Comparison of ENCODE assay signal across 9 mouse cellular contexts in genomic region chr13:112754871-112755270, GRCm38 (mm10). TPM values are rescaled to one million over a fixed set of nuclear protein-coding genes. Genes with fewer than 3 reads are reported as not detected.
DNase-seq lines count a peak whose midpoint lies in the region; ATAC-seq and TF ChIP-seq lines count a peak whose summit lies in the region.
"Had no signal": no experiment of that assay in that cellular context is flagged by ENCODE, and none has a peak within 500 bp of the region (broad histone marks: within the 10 kb centered on the region; RNA-seq: fewer than 3 reads in every experiment).

No protein-coding gene starts in this region.

- no peaks in the 10 kb centered on the region for H3K36me3 ChIP-seq in midbrain, postnatal 0 days (ENCODE audit: insufficient read depth, low read length)
- no peaks in the 10 kb centered on the region for H3K36me3 ChIP-seq in midbrain, embryonic 14.5 days (ENCODE audit: control insufficient read depth, insufficient read depth, low read length)
- H3K36me3 ChIP-seq in intestine, embryonic 14.5 days (ENCODE audit: control insufficient read depth, insufficient read depth, low read length) = no peaks in the 10 kb centered on the region

- 45% methylated on average over 4 of the region's 4 CpGs for WGBS in midbrain, postnatal 0 days
- 42% methylated on average over 4 of the region's 4 CpGs for WGBS in midbrain, embryonic 14.5 days
- WGBS in intestine, embryonic 14.5 days = 31% methylated on average over 4 of the region's 4 CpGs

- no peaks in the 10 kb centered on the region for H3K4me1 ChIP-seq in midbrain, postnatal 0 days (ENCODE audit: insufficient read depth, low read length)
- peaks cover 6% of the 10 kb centered on the region; the same call in 1 of the 2 replicates for H3K4me1 ChIP-seq in midbrain, embryonic 14.5 days (ENCODE audit: control insufficient read depth, insufficient read depth, low read length)
- H3K4me1 ChIP-seq in intestine, embryonic 14.5 days (replicated peaks; ENCODE audit: control insufficient read depth, insufficient read depth, low read length) = peaks cover 70% of the 10 kb centered on the region

- no peak for TF ChIP-seq CTCF in midbrain, postnatal 0 days (IDR thresholded peaks at IDR 0.05)

- ATAC-seq in midbrain, postnatal 0 days (ENCODE audit: low FRiP score) = no peak; the same call in 1 of the 2 replicates
- no peak for ATAC-seq in midbrain, embryonic 14.5 days (ENCODE audit: low FRiP score, low TSS enrichment)
- no peak for ATAC-seq in intestine, embryonic 14.5 days (replicated peaks; ENCODE audit: low FRiP score, low TSS enrichment, low read depth)
- ATAC-seq in activated CD4-positive, CD25-positive, alpha-beta regulatory T cell, adult 4 months = no peak

- H3K27ac ChIP-seq in midbrain, postnatal 0 days (ENCODE audit: low read depth, low read length) = no peak overlapping the region
- H3K27ac ChIP-seq in midbrain, embryonic 14.5 days (replicated peaks; ENCODE audit: low read depth, low read length) = no peak overlapping the region
- H3K27ac ChIP-seq in intestine, embryonic 14.5 days (ENCODE audit: low read depth) = peak overlapping the region; percentile 90

- no peak overlapping the region for H3K4me2 ChIP-seq in midbrain, postnatal 0 days (ENCODE audit: low read depth, low read length, poor library complexity, severe bottlenecking)
- no peak overlapping the region for H3K4me2 ChIP-seq in midbrain, embryonic 14.5 days (ENCODE audit: low read length)
- no peak overlapping the region for H3K4me2 ChIP-seq in intestine, embryonic 14.5 days (ENCODE audit: low read length)

- H3K9ac ChIP-seq in midbrain, postnatal 0 days (replicated peaks; ENCODE audit: low read length, poor library complexity, severe bottlenecking) = no peak overlapping the region
- H3K9ac ChIP-seq in midbrain, embryonic 14.5 days (replicated peaks; ENCODE audit: low read length) = no peak overlapping the region
- no peak overlapping the region for H3K9ac ChIP-seq in intestine, embryonic 14.5 days (ENCODE audit: low read length)

- H3K4me3 ChIP-seq in midbrain, postnatal 0 days (ENCODE audit: low read depth, low read length) = no peak overlapping the region
- H3K4me3 ChIP-seq in midbrain, embryonic 14.5 days (replicated peaks; ENCODE audit: low read depth, low read length) = no peak overlapping the region
- no peak overlapping the region for H3K4me3 ChIP-seq in intestine, embryonic 14.5 days (ENCODE audit: low read depth, low read length)

- H3K9me3 ChIP-seq in midbrain, postnatal 0 days (ENCODE audit: low read length) = no peaks in the 10 kb centered on the region
- no peaks in the 10 kb centered on the region for H3K9me3 ChIP-seq in midbrain, embryonic 14.5 days (ENCODE audit: control insufficient read depth, low read length)
- no peaks in the 10 kb centered on the region for H3K9me3 ChIP-seq in intestine, embryonic 14.5 days (ENCODE audit: control insufficient read depth, low read length)

- peak; percentile 94 for DNase-seq in heart, adult 11 months
- DNase-seq in heart, adult 9 months (ENCODE audit: low spot score in 2 of 2) = no peak
- peak; percentile 37 for DNase-seq in midbrain, postnatal 0 days (ENCODE audit: low spot score)
- DNase-seq in midbrain, embryonic 14.5 days = no peak
- DNase-seq in intestine, embryonic 14.5 days (ENCODE audit: low spot score) = no peak
- no peak for DNase-seq in thymus, postnatal 25 days
- DNase-seq in layer of hippocampus, postnatal 10 days (ENCODE audit: low spot score in 2 of 2) = no peak
- DNase-seq: liver had no signal

- no peaks in the 10 kb centered on the region for H3K27me3 ChIP-seq in midbrain, postnatal 0 days (ENCODE audit: insufficient read depth, low read length)
- H3K27me3 ChIP-seq in midbrain, embryonic 14.5 days (ENCODE audit: control insufficient read depth, insufficient read depth, low read length) = no peaks in the 10 kb centered on the region
- no peaks in the 10 kb centered on the region for H3K27me3 ChIP-seq in intestine, embryonic 14.5 days (replicated peaks; ENCODE audit: control insufficient read depth, insufficient read depth, low read length)

RNA-seq across cellular contexts. Expression of gene Plpp1, which starts 45.7 kb away (rescaled TPM):
- 59.7 and 59.9 TPM in 2 replicates for total RNA-seq in midbrain, postnatal 0 days (2014; rRNA removed)
- 87.2 and 91.0 TPM in 2 replicates for polyA plus RNA-seq in midbrain, postnatal 0 days (2015; fragmentation: Nextera tagmentation; extraction: Ambion mirVana)
- polyA plus RNA-seq in midbrain, embryonic 14.5 days (2014; fragmentation: Nextera tagmentation; extraction: Ambion mirVana) = 48.3 and 57.7 TPM in 2 replicates
- 77.6 and 83.4 TPM in 2 replicates for polyA plus RNA-seq in intestine, embryonic 14.5 days (2014; fragmentation: Nextera tagmentation; extraction: Ambion mirVana)
- total RNA-seq in layer of hippocampus, postnatal 10 days (2021) = 10 to 100 TPM; 35.2 to 35.5 TPM
- polyA plus RNA-seq in activated CD4-positive, CD25-positive, alpha-beta regulatory T cell, adult 4 months (2017; shearing (Covaris generic)) = 1 to 10 TPM; 1.6 to 1.8 TPM

Comparison
In these comparisons a context has a peak if more than half of its experiments do, and no peak if none do; other contexts are left out.
1. DNase-seq: peak in heart, adult 11 months (single experiment) and midbrain, postnatal 0 days (single experiment); none in heart, adult 9 months (0 of 2), midbrain, embryonic 14.5 days (single experiment), intestine, embryonic 14.5 days (single experiment), thymus, postnatal 25 days (single experiment) and layer of hippocampus, postnatal 10 days (0 of 2).
2. RNA of gene Plpp1, which starts 45.7 kb away (polyA plus RNA-seq): 87.2 to 91.0 TPM in midbrain, postnatal 0 days, 77.6 to 83.4 TPM in intestine, embryonic 14.5 days and 48.3 to 57.7 TPM in midbrain, embryonic 14.5 days; 1.6 to 1.8 TPM in activated CD4-positive, CD25-positive, alpha-beta regulatory T cell, adult 4 months; every median in the first group is over 10 times any median in the second.